Mouse (Mus musculus) liver, embryonic 14.5 days (tissue): ENCODE data around the gene Ruvbl2. TPM values are rescaled to one million over a fixed set of nuclear protein-coding genes. Genes with fewer than 3 reads are reported as not detected.

Source experiments
- ATAC-seq: fragments of 200-750 bp; cut with Nextera tagmentation; 2 replicates; pipeline ENCODE4 v1.8.0; 2017; ENCODE audit warnings: moderate number of reproducible peaks, mild to moderate bottlenecking, moderate library complexity; ENCODE audit not compliant: insufficient read depth
- DNase-seq, 3 experiments: peaks; one replicate each; pipeline ENCODE4 v3.0.0-alpha.2; 2012 to 2013; ENCODE audit warnings: low read depth in 3 of 3, low spot score in 3 of 3
- H3K27ac ChIP-seq: fragments of 300-500 bp; sonication (generic); 2 replicates; pipeline ENCODE4 v1.5.1; 2014; ENCODE audit warnings: moderate library complexity, mild to moderate bottlenecking, control low read depth, inconsistent platforms
- H3K27me3 ChIP-seq: fragments of 300-500 bp; sonication (generic); 2 replicates; pipeline ENCODE4 v1.6.1; 2014; ENCODE audit warnings: mild to moderate bottlenecking, low read length, moderate library complexity; ENCODE audit not compliant: control insufficient read depth, insufficient read depth
- H3K36me3 ChIP-seq: fragments of 300-500 bp; sonication (generic); replicated peaks from 2 replicates; pipeline ENCODE4 v1.6.1; 2014; ENCODE audit warnings: low read depth; ENCODE audit not compliant: control insufficient read depth, insufficient read depth
- H3K4me1 ChIP-seq, 2 experiments: fragments of 200-500 bp in 1 of 2; fragments of 300-500 bp in 1 of 2; sonication (generic) in 1 of 2; replicated peaks; 2 replicates each; pipeline ENCODE4 v1.6.1; 2012 to 2014; ENCODE audit warnings: antibody characterized with exemption in 1 of 2, inconsistent platforms in 1 of 2, low read length in 1 of 2; ENCODE audit not compliant: control insufficient read depth in 2 of 2, insufficient read depth in 2 of 2
- H3K4me2 ChIP-seq: fragments of 300-500 bp; sonication (generic); 2 replicates; pipeline ENCODE4 v1.6.1; 2014; ENCODE audit warnings: low read depth, mild to moderate bottlenecking, control low read depth, moderate library complexity
- H3K4me3 ChIP-seq, 2 experiments: fragments of 200-500 bp in 1 of 2; fragments of 300-500 bp in 1 of 2; sonication (generic) in 1 of 2; 2 replicates each; pipeline ENCODE4 v1.5.1; 2012 to 2014; ENCODE audit warnings: low read depth in 2 of 2, low read length in 2 of 2, mild to moderate bottlenecking in 2 of 2, control low read depth in 1 of 2, inconsistent platforms in 1 of 2, moderate library complexity in 1 of 2; ENCODE audit not compliant: insufficient read depth in 1 of 2
- H3K9ac ChIP-seq: fragments of 300-500 bp; sonication (generic); replicated peaks from 2 replicates; pipeline ENCODE4 v1.6.1; 2014; ENCODE audit warnings: mild to moderate bottlenecking, control low read depth, moderate library complexity
- H3K9me3 ChIP-seq: fragments of 300-500 bp; sonication (generic); 2 replicates; pipeline ENCODE4 v1.6.1; 2016; ENCODE audit warnings: low read length, mixed read lengths; ENCODE audit not compliant: control insufficient read depth
- CTCF ChIP-seq: IDR thresholded peaks from 2 replicates; pipeline ENCODE4 v1.5.1; 2016; ENCODE audit warnings: antibody characterized with exemption, low read depth, control low read depth
- EP300 ChIP-seq: IDR thresholded peaks from 2 replicates; pipeline ENCODE4 v1.6.1; 2016; ENCODE audit warnings: antibody characterized with exemption, low read depth
- WGBS: fragments of 180-500 bp; shearing (Covaris S2); extraction: QIAGEN DNeasy Blood & Tissue Kit; methylation state at CpG from one replicate; pipeline ENCODE4 v1.1.7; 2014; ENCODE audit not compliant: insufficient replicate concordance; 5-methylcytosine and 5-hydroxymethylcytosine counted together
- polyA plus RNA-seq, 2 experiments: library from polyadenylated mRNA; depleted of rRNA in 1 of 2; stranded (reverse) in 1 of 2; unstranded in 1 of 2; fragments of >200 nt; fragmentation: Nextera tagmentation in 1 of 2; extraction: Ambion mirVana in 1 of 2; gene quantifications; 2 replicates each; pipeline versions ENCODE4 v1.2.1 to v1.2.3; 2012 to 2014

Gene Ruvbl2
- polyA plus RNA-seq, 2 experiments: 65.7 to 67.5 TPM

DNA sequence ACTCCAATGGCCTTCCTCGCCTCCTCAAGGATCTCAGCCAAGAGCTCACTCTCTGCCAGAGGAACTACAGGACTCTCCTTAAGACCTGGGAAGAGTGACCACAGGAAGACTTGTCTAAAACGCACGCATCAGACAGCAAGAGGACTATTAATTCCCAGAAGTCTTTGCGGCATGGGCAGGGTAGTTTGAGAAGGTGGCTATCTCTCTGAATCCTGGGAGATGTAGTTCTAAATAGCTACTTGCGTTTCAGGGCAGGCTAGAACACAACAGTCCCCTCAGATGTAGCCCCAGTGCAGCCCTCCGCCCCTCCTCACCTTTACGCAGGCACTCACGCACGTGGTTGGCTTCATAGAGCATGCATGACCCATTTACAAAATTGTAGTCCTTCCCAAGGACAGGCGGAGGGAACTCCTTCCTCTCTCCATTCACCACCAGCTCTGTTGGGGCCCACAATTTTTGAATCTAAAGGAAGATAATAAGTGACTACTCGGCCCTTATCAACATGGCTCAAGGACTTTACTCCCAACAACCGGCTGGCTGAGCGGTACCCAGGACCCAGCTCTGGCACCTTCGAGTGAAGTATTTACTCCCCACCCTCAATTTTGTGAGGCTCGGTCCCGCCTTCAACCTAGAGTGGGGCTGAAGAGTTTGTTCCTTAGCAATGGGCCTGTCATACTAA lies 37.5 kb upstream of the Ruvbl2 start:
- no peak for DNase-seq

GRCm38 (mm10) chr7:45470869-45471268 lies 33.0 kb upstream of the Ruvbl2 start:
- DNase-seq (peak in 2 of 3 experiments; percentile 59 to 62), ATAC-seq (no peak)
- Histone ChIP-seq H3K4me1 (peaks cover 15 to 22% of the 10 kb centered on the region in 2 experiments), H3K27ac (no peak overlapping the region), H3K4me2 (no peak overlapping the region), H3K4me3 (no peak overlapping the region), H3K9me3 (no peaks in the 10 kb centered on the region), H3K9ac (no peak overlapping the region), H3K27me3 (no peaks in the 10 kb centered on the region), H3K36me3 (no peaks in the 10 kb centered on the region)
- no peak for TF ChIP-seq EP300
- peak; percentile 81 for TF ChIP-seq CTCF
- WGBS: 3% methylated on average over 3 of the region's 3 CpGs

More for the DNA sequence above, 37.5 kb upstream of the Ruvbl2 start:
- Histone ChIP-seq H3K4me2 (peak overlapping the region; percentile 57), H3K4me3 (peak overlapping the region; percentile 6 to 38; a peak in 2 of 4 replicates), H3K9ac (peak overlapping the region; percentile 31), H3K9me3 (no peaks in the 10 kb centered on the region), H3K27ac (peak overlapping the region; percentile 48), H3K4me1 (peaks cover 10 to 17% of the 10 kb centered on the region in 2 experiments), H3K27me3 (no peaks in the 10 kb centered on the region), H3K36me3 (no peaks in the 10 kb centered on the region)
- TF ChIP-seq EP300 (no peak), CTCF (no peak)
- peak; percentile 60 for ATAC-seq
- WGBS: 43% methylated on average over 16 of the region's 16 CpGs

DNA sequence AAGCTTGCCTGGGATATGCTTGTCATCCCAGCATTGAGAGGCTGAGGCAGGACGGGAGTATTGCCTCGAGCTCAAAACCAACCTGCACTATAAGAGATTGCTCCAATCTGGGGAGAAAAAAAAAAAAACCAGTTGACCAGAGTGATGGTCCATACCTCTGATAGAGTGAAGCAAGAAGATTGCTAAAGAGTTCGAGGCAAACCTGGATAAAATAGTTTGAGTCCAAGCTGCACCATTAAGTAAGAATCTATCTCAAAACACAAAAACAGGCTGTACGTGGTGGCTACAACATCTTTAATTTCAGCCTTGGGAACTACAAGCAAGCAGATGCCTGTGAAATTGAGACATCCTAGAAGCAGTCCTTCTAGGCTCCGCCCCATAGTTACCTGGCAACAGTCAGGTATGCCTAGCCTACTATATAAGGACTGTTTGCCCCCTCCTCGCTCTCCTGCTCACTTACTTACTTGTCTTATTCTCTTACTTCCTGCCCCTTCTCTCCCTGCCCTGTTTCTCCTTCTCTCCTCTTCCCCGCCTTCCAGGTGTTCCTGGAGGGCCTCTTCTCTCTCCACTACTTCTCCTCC lies 29.3 kb upstream of the Ruvbl2 start:
- Histone ChIP-seq H3K27ac (no peak overlapping the region), H3K36me3 (peaks cover 17% of the 10 kb centered on the region), H3K4me1 (peaks cover 11 to 20% of the 10 kb centered on the region in 2 experiments), H3K9me3 (no peaks in the 10 kb centered on the region), H3K4me3 (peak overlapping the region; percentile 49 to 69), H3K9ac (peak overlapping the region; percentile 31; the same call in 1 of the 2 replicates), H3K4me2 (peak overlapping the region; percentile 83), H3K27me3 (no peaks in the 10 kb centered on the region)
- WGBS: 38% methylated on average over 7 of the region's 7 CpGs
- DNase-seq (no peak), ATAC-seq (peak; percentile 14)
- no peak for TF ChIP-seq CTCF

- Histone ChIP-seq H3K27me3 (no peaks in the 10 kb centered on the region), H3K4me3 (peak within 1 kb of the TSS; percentile 62 to 69), H3K4me1 (peaks cover 17 to 26% of the 10 kb centered on the region in 2 experiments), H3K27ac (peak within 1 kb of the TSS; percentile 51), H3K4me2 (peak within 1 kb of the TSS; percentile 83), H3K9ac (peak within 1 kb of the TSS; percentile 71), H3K36me3 (peaks cover 22% of the 10 kb centered on the region), H3K9me3 (no peaks in the 10 kb centered on the region)
- TF ChIP-seq CTCF (0 out of 2 replicates have a peak, but pooled peaks have one; percentile 19), EP300 (no peak)
- WGBS: under 1% methylated on average over 58 of the region's 58 CpGs
- ATAC-seq (peak; percentile 76), DNase-seq (peak; percentile 88 to 91 (median 89))
Measured at GRCm38 (mm10) chr7:45466283-45467089, 28.6 kb upstream of the Ruvbl2 start, which contains the start of gene Bax. TSS of gene Bax (minus strand) at chr7:45466898.

GRCm38 (mm10) chr7:45465549-45465948 lies 27.7 kb upstream of the Ruvbl2 start:
- 68% methylated on average over 9 of the region's 9 CpGs for WGBS
- no peak overlapping the region for H3K27ac ChIP-seq
- no peak for ATAC-seq
- H3K4me2 ChIP-seq: peak overlapping the region; percentile 83
- no peak for DNase-seq
- H3K4me3 ChIP-seq: peak overlapping the region; percentile 62 to 69
- no peak for TF ChIP-seq EP300
- TF ChIP-seq CTCF: peak; percentile 47
- H3K36me3 ChIP-seq: peaks cover 23% of the 10 kb centered on the region
- no peaks in the 10 kb centered on the region for H3K9me3 ChIP-seq
- H3K9ac ChIP-seq: peak overlapping the region; percentile 71
- peaks cover 17 to 30% of the 10 kb centered on the region in 2 experiments for H3K4me1 ChIP-seq
- no peaks in the 10 kb centered on the region for H3K27me3 ChIP-seq
